Mouse (Mus musculus) gastrocnemius, adult 8-10 months (tissue): ENCODE results near the gene Frmd5. TPM values are rescaled to one million over a fixed set of nuclear protein-coding genes. Genes with fewer than 3 reads are reported as not detected.

Experiments
- DNase-seq, 2 experiments: peaks; one replicate each; pipeline ENCODE4 v3.0.0; 2022; ENCODE audit warnings: low spot score in 2 of 2
- total RNA-seq, 4 experiments: library from RNA; stranded (reverse); gene quantifications; 2 replicates each; pipeline ENCODE4 v1.2.4; 2022

The Frmd5 gene
- total RNA-seq, 4 experiments from 2014 or later, result 0.25 to 0.48 (median 0.27) TPM; not detected in 1

GRCm38 (mm10) chr2:121621262-121622163 is 185.4 kb downstream of the Frmd5 start:
- DNase-seq, result no peak

- DNase-seq, result no peak
Measured at GRCm38 (mm10) chr2:121620582-121621261, 186.2 kb downstream of the Frmd5 start.

GRCm38 (mm10) chr2:121615199-121615559 is 191.7 kb downstream of the Frmd5 start:
- no peak for DNase-seq

- DNase-seq, result no peak
Measured at GRCm38 (mm10) chr2:121614483-121615198, 192.2 kb downstream of the Frmd5 start.

GRCm38 (mm10) chr2:121612112-121612511 is 194.8 kb downstream of the Frmd5 start:
- no peak for DNase-seq

GRCm38 (mm10) chr2:121610008-121610884 is 196.6 kb downstream of the Frmd5 start:
- no peak for DNase-seq

- DNase-seq, result no peak
Measured at GRCm38 (mm10) chr2:121609141-121609724, 197.7 kb downstream of the Frmd5 start.

GRCm38 (mm10) chr2:121602397-121602796 is 204.5 kb downstream of the Frmd5 start:
- no peak for DNase-seq

GRCm38 (mm10) chr2:121601543-121601942 is 205.3 kb downstream of the Frmd5 start:
- DNase-seq, result no peak

- no peak for DNase-seq
Measured at GRCm38 (mm10) chr2:121600736-121601135, 206.2 kb downstream of the Frmd5 start.

GRCm38 (mm10) chr2:121598249-121598648 is 208.6 kb downstream of the Frmd5 start:
- DNase-seq, result no peak

- no peak for DNase-seq
Measured at GRCm38 (mm10) chr2:121596621-121597020, 210.3 kb downstream of the Frmd5 start.

- DNase-seq, result no peak
Measured at GRCm38 (mm10) chr2:121594660-121595291, 212.1 kb downstream of the Frmd5 start.

GRCm38 (mm10) chr2:121594131-121594530 is 212.8 kb downstream of the Frmd5 start:
- no peak for DNase-seq

GRCm38 (mm10) chr2:121588309-121588694 is 218.6 kb downstream of the Frmd5 start:
- DNase-seq, result no peak

- no peak for DNase-seq
Measured at GRCm38 (mm10) chr2:121587523-121588308, 219.2 kb downstream of the Frmd5 start.

GRCm38 (mm10) chr2:121584705-121585104 is 222.2 kb downstream of the Frmd5 start:
- DNase-seq, result no peak

- no peak for DNase-seq
Measured at GRCm38 (mm10) chr2:121583468-121584116, 223.3 kb downstream of the Frmd5 start.
